Mouse (Mus musculus) hindbrain, embryonic 14.5 days (tissue): ENCODE measurements at regions not wholly inside any gene's neighbourhood (a gene's known extent, or its start where the extent isn't known, plus 50 kb on each side); places are given as distances from the start of the nearest gene placed in this dataset.

Source experiments
- ATAC-seq: fragments of 200-750 bp; cut with Nextera tagmentation; 2 replicates; pipeline ENCODE4 v1.8.0; 2017; ENCODE audit warnings: moderate number of reproducible peaks, mild to moderate bottlenecking, moderate TSS enrichment, moderate library complexity; ENCODE audit not compliant: low FRiP score
- DNase-seq: peaks from one replicate; pipeline ENCODE4 v3.0.0-alpha.2; 2015; ENCODE audit warnings: low spot score
- H3K27ac ChIP-seq: fragments of 300-500 bp; sonication (generic); 2 replicates; pipeline ENCODE4 v1.5.1; 2014; ENCODE audit warnings: mild to moderate bottlenecking, moderate library complexity
- H3K27me3 ChIP-seq: fragments of 300-500 bp; sonication (generic); 2 replicates; pipeline ENCODE4 v1.6.1; 2014; ENCODE audit warnings: mild to moderate bottlenecking, low read length, mixed read lengths; ENCODE audit not compliant: control insufficient read depth, insufficient read depth
- H3K36me3 ChIP-seq: fragments of 300-500 bp; sonication (generic); replicated peaks from 2 replicates; pipeline ENCODE4 v1.6.1; 2014; ENCODE audit not compliant: control insufficient read depth, insufficient read depth
- H3K4me1 ChIP-seq: fragments of 300-500 bp; sonication (generic); replicated peaks from 2 replicates; pipeline ENCODE4 v1.6.1; 2014; ENCODE audit warnings: antibody characterized with exemption, low read length, mixed read lengths; ENCODE audit not compliant: control insufficient read depth, insufficient read depth
- H3K4me2 ChIP-seq: fragments of 300-500 bp; sonication (generic); replicated peaks from 2 replicates; pipeline ENCODE4 v1.6.1; 2014; ENCODE audit warnings: mild to moderate bottlenecking, moderate library complexity
- H3K4me3 ChIP-seq: fragments of 300-500 bp; sonication (generic); replicated peaks from 2 replicates; pipeline ENCODE4 v1.5.1; 2014; ENCODE audit warnings: mild to moderate bottlenecking, low read length
- H3K9ac ChIP-seq: fragments of 300-500 bp; sonication (generic); 2 replicates; pipeline ENCODE4 v1.6.1; 2014
- H3K9me3 ChIP-seq: fragments of 300-500 bp; sonication (generic); 2 replicates; pipeline ENCODE4 v1.6.1; 2016; ENCODE audit warnings: low read length; ENCODE audit not compliant: control insufficient read depth
- WGBS: fragments of 180-500 bp; shearing (Covaris S2); extraction: QIAGEN DNeasy Blood & Tissue Kit; methylation state at CpG from one replicate; pipeline ENCODE4 v1.1.7; 2014; 5-methylcytosine and 5-hydroxymethylcytosine counted together

DNA sequence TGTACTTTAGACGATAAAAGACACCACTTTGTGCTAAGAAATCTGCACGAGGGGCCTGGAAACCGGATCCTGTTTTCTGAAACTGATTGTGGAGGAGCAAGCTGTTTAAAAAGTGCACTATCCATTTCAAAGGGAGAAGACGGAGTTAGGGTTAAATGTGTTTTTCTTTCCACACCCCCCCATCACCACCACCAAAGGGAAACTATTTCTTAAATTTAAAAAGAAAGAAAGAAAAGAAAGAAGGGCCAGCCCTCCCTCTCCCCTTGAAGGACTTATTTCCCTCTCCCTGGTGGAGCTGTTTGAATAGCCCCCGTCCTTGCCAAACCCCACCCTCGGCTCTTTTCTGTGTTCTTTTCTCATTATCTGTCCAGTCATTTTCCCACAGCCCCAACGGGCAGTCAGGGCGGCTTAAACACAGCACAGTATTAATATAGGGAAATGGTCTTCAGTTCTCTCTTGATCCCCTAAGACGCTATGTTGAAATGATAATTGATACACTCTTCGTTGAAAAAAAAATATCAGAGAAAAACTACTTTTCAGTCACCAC lies 409.7 kb downstream of the Zfp536 start:
- H3K36me3 ChIP-seq: no peaks in the 10 kb centered on the region
- H3K27me3 ChIP-seq: no peaks in the 10 kb centered on the region
- H3K27ac ChIP-seq: peak overlapping the region; percentile 69
- ATAC-seq: 0 out of 2 replicates have a peak, but pooled peaks have one; percentile 26
- H3K4me2 ChIP-seq: peak overlapping the region; percentile 12
- WGBS: 6% methylated on average over 10 of the region's 10 CpGs
- H3K9me3 ChIP-seq: no peaks in the 10 kb centered on the region
- H3K9ac ChIP-seq: peak overlapping the region; percentile 20; the same call in 1 of the 2 replicates
- no peak overlapping the region for H3K4me3 ChIP-seq
- H3K4me1 ChIP-seq: peaks cover 23% of the 10 kb centered on the region
- no peak for DNase-seq

DNA sequence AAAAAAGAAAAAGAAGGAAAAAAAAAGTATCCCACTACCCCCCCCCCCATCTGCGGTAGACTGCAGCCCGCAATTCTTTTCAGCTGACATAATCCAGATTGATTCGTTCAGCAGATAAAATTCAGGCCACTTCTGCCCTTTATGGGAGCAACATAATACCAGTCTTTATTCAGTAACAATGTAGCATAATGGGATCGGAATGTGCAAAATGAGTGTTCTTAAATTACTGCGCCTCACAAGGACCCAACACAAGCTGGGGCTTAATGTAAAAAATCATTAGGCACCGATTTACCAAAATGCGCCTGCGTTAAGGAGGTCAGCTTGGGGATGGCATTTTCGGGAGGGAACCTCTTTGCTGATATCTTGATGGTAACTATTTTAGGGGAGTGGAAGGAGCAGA lies 409.2 kb downstream of the Zfp536 start:
- WGBS: 15% methylated on average over 9 of the region's 9 CpGs
- no peak for ATAC-seq
- Histone ChIP-seq H3K27ac (0 out of 2 replicates have a peak overlapping the region, but pooled peaks have one; percentile 69), H3K4me1 (peaks cover 23% of the 10 kb centered on the region), H3K4me3 (no peak overlapping the region), H3K27me3 (no peaks in the 10 kb centered on the region), H3K36me3 (no peaks in the 10 kb centered on the region), H3K9ac (no peak overlapping the region), H3K9me3 (no peaks in the 10 kb centered on the region), H3K4me2 (peak overlapping the region; percentile 12)
- DNase-seq: no peak

DNA sequence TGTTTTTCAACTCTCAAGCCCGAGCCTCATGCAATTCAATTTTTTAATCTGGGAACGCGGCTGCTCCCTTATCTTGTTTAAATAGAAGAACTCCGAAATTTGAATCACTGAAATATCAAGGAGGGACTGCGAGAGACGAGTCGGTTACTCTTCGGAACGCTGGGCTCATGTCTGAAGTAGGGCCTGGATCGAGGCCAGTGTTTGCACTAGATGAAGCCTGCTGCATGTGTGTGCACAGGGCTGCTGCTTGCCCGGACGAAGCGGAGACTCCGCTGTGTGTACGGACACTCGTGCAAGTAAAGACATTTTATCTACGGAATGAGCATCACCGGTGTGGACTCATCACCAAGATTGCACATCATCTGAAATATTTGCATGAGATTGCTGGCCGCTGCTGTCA lies 407.4 kb downstream of the Zfp536 start:
- H3K9me3 ChIP-seq: no peaks in the 10 kb centered on the region
- H3K27ac ChIP-seq: no peak overlapping the region
- H3K27me3 ChIP-seq: no peaks in the 10 kb centered on the region
- H3K4me1 ChIP-seq: peaks cover 23% of the 10 kb centered on the region
- 85% methylated on average over 19 of the region's 19 CpGs for WGBS
- H3K4me2 ChIP-seq: no peak overlapping the region
- H3K9ac ChIP-seq: no peak overlapping the region
- DNase-seq: no peak
- no peaks in the 10 kb centered on the region for H3K36me3 ChIP-seq
- H3K4me3 ChIP-seq: no peak overlapping the region
- ATAC-seq: no peak

DNA sequence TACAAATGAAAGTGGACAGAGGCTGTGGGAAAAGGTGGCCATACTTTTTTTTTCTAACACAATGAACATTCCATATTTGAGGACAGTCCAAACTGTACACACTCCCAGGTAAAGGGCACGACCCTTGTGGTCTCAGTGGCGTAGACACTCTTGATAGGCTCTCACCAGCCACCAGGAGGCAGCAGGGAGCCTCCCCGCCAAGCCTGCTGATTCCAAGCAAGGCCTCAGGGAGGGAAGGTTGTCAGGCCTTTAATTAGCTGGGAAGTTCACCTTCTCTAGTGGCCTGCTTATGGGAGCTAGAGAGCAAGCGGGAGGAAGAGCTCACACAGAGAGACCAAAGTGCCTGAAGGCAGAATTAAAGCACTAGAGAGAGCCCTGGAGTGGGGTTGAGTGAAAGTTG lies 403.7 kb downstream of the Zfp536 start:
- ATAC-seq (0 out of 2 replicates have a peak, but pooled peaks have one; percentile 22), DNase-seq (no peak)
- Histone ChIP-seq H3K4me2 (no peak overlapping the region), H3K4me1 (peaks cover 8% of the 10 kb centered on the region; the same call in 1 of the 2 replicates), H3K27ac (no peak overlapping the region), H3K27me3 (no peaks in the 10 kb centered on the region), H3K36me3 (no peaks in the 10 kb centered on the region), H3K9ac (no peak overlapping the region), H3K9me3 (no peaks in the 10 kb centered on the region), H3K4me3 (no peak overlapping the region)
- 38% methylated on average over 4 of the region's 4 CpGs for WGBS

DNA sequence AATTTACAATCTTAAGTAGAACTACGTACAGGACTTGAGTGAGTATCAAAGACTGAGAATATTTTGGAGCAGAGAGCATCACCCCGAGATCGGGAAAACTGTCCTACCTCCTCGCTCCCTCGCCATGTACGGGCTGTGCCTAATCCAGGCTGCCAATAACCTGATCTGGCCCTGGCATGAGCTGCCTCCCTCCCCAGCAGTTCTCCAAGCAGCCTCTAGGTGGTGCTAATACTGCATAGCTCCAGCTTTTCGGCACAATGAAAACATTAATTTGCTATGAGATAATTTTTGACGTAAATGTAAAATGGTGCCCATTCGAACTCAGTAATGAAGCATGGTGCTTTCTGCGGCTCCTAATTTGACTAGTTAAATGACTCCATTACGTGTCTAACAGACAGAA lies 399.6 kb downstream of the Zfp536 start:
- Histone ChIP-seq H3K27me3 (no peaks in the 10 kb centered on the region), H3K9me3 (no peaks in the 10 kb centered on the region), H3K27ac (0 out of 2 replicates have a peak overlapping the region, but pooled peaks have one; percentile 26), H3K36me3 (no peaks in the 10 kb centered on the region), H3K9ac (peak overlapping the region; percentile 20; the same call in 1 of the 2 replicates), H3K4me2 (peak overlapping the region; percentile 43), H3K4me3 (no peak overlapping the region), H3K4me1 (peaks cover 15% of the 10 kb centered on the region)
- ATAC-seq (peak; percentile 59; the same call in 1 of the 2 replicates), DNase-seq (peak; percentile 95)
- WGBS: 9% methylated on average over 11 of the region's 11 CpGs

DNA sequence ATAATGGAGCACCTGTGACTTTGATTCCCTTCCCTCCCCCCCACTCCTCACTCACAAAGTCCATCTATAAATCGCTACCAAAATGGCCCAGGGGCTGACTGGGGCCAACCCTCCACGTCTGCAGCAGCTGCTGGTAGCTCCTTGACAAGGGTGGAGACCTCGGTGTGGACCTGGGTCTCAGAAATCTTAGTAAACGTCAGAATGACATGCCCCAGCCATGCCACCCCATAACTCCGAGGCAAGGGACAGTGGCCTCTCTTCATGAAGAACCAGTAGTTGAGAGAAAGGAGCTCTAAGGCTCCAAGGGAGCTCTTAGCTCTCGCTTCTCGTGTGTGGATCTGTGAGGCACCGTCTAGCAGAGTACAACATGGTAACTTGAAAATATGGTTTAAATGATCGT lies 398.4 kb downstream of the Zfp536 start:
- Histone ChIP-seq H3K9me3 (no peaks in the 10 kb centered on the region), H3K9ac (no peak overlapping the region), H3K4me2 (no peak overlapping the region), H3K36me3 (no peaks in the 10 kb centered on the region), H3K4me3 (no peak overlapping the region), H3K27ac (no peak overlapping the region), H3K4me1 (peaks cover 15% of the 10 kb centered on the region), H3K27me3 (no peaks in the 10 kb centered on the region)
- 47% methylated on average over 9 of the region's 9 CpGs for whole genome bisulfite sequencing
- ATAC-seq (no peak), DNase-seq (no peak)

DNA sequence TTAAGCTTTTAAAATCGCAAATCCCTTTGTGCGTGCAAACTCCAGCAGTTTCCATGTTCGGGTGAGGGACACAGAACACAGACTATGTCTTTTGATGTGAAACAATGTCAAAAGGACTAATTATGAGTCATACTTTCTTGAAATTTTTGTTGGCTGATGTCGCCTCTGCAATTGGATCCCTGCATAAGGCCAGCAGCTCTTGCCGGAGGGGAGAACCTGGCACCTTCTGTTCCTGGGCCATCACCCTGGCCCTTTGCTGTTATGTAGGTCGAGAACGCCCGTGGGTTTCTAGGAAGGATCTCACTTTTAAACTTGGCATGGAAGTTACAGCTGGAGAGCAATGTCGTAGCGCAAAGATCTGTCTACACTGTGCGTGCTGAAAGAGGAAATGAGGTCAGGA lies 397.9 kb downstream of the Zfp536 start:
- H3K4me1 ChIP-seq: peaks cover 15% of the 10 kb centered on the region
- H3K4me3 ChIP-seq: no peak overlapping the region
- no peaks in the 10 kb centered on the region for H3K36me3 ChIP-seq
- H3K27ac ChIP-seq: no peak overlapping the region
- no peak for ATAC-seq
- no peak overlapping the region for H3K9ac ChIP-seq
- 62% methylated on average over 11 of the region's 11 CpGs for WGBS
- no peaks in the 10 kb centered on the region for H3K27me3 ChIP-seq
- no peak overlapping the region for H3K4me2 ChIP-seq
- H3K9me3 ChIP-seq: no peaks in the 10 kb centered on the region
- no peak for DNase-seq

DNA sequence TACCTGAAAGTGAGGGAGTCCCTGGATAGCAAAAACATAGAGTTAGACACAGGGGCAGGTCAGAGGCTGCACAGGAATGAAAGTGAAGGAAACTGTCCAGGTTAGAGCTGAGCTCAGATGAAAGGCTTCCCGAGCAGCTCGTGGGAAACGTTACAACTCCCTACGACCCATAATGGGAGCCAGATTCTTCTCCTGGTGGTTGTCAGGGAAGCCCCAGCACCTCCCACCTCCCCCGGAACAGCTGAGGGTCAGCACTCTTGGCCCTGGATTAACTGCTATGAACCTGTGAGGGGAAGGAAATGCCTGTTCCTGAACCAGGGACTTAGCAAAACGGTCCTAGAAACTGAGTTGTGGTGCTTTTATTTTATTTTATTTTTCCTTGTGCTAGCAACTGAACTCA lies 397.2 kb downstream of the Zfp536 start:
- no peak for DNase-seq
- Histone ChIP-seq H3K4me2 (no peak overlapping the region), H3K36me3 (no peaks in the 10 kb centered on the region), H3K9ac (no peak overlapping the region), H3K4me3 (no peak overlapping the region), H3K27ac (no peak overlapping the region), H3K9me3 (no peaks in the 10 kb centered on the region), H3K27me3 (no peaks in the 10 kb centered on the region), H3K4me1 (peaks cover 15% of the 10 kb centered on the region)
- no peak for ATAC-seq
- 10% methylated on average over 6 of the region's 6 CpGs for WGBS

DNA sequence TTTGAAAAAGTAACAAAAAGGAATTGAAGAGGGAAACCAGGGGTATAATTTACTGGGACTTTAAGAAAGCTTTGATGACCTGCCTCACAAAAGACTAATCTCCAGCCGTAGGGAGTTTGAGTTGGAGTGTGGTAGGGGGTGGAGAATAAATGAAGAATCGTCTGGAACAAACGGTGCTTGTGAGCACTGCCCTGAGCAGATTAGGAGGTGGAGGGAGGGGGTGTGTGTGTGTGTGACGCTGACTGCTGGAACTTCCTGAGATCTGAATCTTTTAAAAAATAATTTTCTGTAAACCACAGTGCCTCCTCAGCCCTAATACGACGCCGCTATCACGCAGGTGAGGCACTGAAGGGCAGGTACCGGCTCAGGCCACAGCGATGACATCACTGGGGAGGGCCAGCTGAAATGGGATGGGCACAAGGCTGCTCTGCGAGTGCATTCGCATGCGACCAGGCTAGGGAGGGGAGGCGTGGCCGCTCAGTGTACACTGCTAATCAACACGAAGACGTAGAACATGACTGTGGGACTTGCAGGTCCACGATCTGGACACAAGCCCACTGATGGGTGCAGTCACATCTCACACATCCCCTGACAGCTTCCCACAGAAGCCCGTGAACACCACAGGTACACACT lies 395.4 kb downstream of the Zfp536 start:
- no peak overlapping the region for H3K27ac ChIP-seq
- DNase-seq (no peak), ATAC-seq (peak; percentile 53; the same call in 1 of the 2 replicates)
- H3K9ac ChIP-seq: no peak overlapping the region
- peak overlapping the region; percentile 28 for H3K4me2 ChIP-seq
- H3K4me3 ChIP-seq: no peak overlapping the region
- 41% methylated on average over 19 of the region's 19 CpGs for WGBS
- no peaks in the 10 kb centered on the region for H3K27me3 ChIP-seq
- peaks cover 15% of the 10 kb centered on the region for H3K4me1 ChIP-seq
- H3K36me3 ChIP-seq: no peaks in the 10 kb centered on the region
- no peaks in the 10 kb centered on the region for H3K9me3 ChIP-seq
